1 mouse cellular context compared by ENCODE assay signal in the genomic region with DNA sequence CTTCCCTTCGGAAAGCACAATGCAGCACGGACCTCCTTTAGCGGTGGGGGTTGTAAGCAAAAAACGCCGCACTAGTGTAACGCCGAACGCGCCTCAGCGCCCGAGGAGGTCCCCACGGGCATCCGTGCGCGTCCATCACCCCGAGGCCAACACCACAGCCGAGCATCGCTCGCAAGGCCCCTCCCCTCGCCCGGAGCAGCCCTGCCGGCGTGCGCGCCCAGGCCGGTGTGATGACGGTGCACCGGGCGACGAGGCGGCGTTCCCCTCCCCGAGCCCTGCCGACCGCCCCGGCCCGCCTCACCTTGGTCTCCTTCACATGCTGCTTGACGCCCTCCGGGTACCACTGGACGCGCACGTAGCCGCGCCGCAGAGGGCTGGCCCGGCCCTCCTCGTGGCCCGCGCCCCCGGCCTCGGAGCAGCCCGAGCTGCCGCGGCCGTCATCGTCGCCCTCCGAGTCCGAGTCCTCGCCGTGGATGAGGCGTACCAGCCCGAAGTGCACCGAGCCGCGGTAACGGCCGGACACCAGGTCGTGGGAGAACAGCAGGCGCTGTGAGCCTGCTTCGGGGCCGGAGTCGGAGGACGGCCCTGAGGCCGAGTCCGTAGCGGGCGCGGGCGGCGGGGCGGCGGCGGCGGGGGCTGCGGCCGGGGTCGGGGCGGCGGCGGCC.
TF ChIP-seq lines count a peak whose summit lies in the region.

No protein-coding gene starts in this region.

TF ChIP-seq in C2C12, 6 proteins besides CTCF, POLR2A, EP300 and RAD21:
- no peak for TF ChIP-seq USF1 (IDR thresholded peaks at IDR 0.05; ENCODE audit: low read depth)
- TF ChIP-seq MAX (IDR thresholded peaks at IDR 0.05) = no peak
- TF ChIP-seq FOSL1 (IDR thresholded peaks at IDR 0.05; ENCODE audit: insufficient read depth, low read length, poor library complexity, severe bottlenecking) = no peak
- no peak for TF ChIP-seq CEBPB (IDR thresholded peaks at IDR 0.05; ENCODE audit: low read depth)
- TF ChIP-seq MYOG (IDR thresholded peaks at IDR 0.05; ENCODE audit: control insufficient read depth, extremely low read depth, insufficient read length) = no peak
- TF ChIP-seq MYOD1 (IDR thresholded peaks at IDR 0.05; ENCODE audit: control insufficient read depth, insufficient read length, low read depth) = no peak
TF ChIP-seq in C2C12: peak in this region for 0.
